Comparison of ENCODE assay signal across 9 mouse cellular contexts in the genomic region with DNA sequence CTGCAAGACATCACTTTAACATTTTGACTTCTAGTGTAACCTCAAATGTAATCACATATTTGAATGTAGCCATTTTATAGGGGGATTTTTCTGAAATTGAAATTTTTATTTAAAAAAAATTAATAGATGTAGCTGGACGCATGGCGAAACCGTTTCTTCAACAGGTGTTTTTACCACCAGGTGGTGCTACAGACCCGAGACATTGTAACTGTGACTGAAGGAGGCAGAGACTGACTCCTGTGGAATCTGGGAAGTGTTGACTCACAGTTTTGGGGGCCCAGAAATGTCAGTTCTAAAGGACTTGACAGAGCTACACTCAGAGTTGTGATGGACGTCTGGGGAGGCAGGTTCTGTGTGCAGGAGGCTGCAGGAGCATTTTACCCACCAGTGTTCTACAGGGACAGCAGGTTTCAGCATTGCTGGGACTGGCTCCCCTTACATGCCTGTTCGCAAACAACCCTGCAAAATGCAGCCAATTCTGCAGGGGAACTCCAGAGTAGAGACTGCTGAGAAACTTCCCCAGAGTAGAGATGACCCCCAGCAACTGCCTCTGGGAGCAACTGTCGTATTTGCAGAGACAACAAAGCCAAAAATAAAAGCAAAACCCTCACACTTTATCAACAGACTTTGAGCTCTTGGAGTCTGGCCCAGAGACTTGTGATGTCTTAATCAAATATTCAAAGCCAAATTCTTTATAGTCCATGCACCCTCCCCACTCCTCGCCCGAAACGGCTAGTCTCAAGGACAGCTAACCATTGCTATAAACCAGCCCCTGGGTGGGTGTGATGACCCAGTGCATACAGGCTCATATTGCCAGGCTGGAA. TPM values are rescaled to one million over a fixed set of nuclear protein-coding genes. Genes with fewer than 3 reads are reported as not detected.
DNase-seq lines count a peak whose midpoint lies in the region; ATAC-seq and TF ChIP-seq lines count a peak whose summit lies in the region.
"Had no signal": no experiment of that assay in that cellular context is flagged by ENCODE, and none has a peak within 500 bp of the region (broad histone marks: within the 10 kb centered on the region; RNA-seq: fewer than 3 reads in every experiment).

No protein-coding gene starts in this region.

- H3K27me3 ChIP-seq in CH12.LX (replicated peaks): no peaks in the 10 kb centered on the region
- H3K27me3 ChIP-seq in heart, postnatal 0 days (ENCODE audit: control insufficient read depth, insufficient read depth, low read length): no peaks in the 10 kb centered on the region
- no peaks in the 10 kb centered on the region for H3K27me3 ChIP-seq in liver, embryonic 14.5 days (ENCODE audit: control insufficient read depth, insufficient read depth, low read length)
- H3K27me3 ChIP-seq: embryonic facial prominence, embryonic 15.5 days had no signal

- H3K9ac ChIP-seq in CH12.LX (ENCODE audit: insufficient read depth, low read depth): no peak overlapping the region
- H3K9ac ChIP-seq in heart, postnatal 0 days (replicated peaks; ENCODE audit: low read depth, low read length): peak overlapping the region; percentile 0; the same call in 1 of the 2 replicates
- no peak overlapping the region for H3K9ac ChIP-seq in liver, embryonic 14.5 days (replicated peaks)
- H3K9ac ChIP-seq: embryonic facial prominence, embryonic 15.5 days had no signal

- H3K79me2 ChIP-seq in CH12.LX (replicated peaks; ENCODE audit: control insufficient read depth, extremely low read depth, insufficient read depth, poor library complexity, severe bottlenecking): no peaks in the 10 kb centered on the region

- no peak overlapping the region for H3K4me3 ChIP-seq in CH12.LX (replicated peaks in 1 of 3; ENCODE audit: low read depth in 2 of 3, low read length in 2 of 3, poor library complexity in 1 of 3)
- no peak overlapping the region for H3K4me3 ChIP-seq in heart, postnatal 0 days (ENCODE audit: low read depth, low read length)
- H3K4me3 ChIP-seq in liver, embryonic 14.5 days (ENCODE audit: insufficient read depth in 1 of 2, low read depth in 2 of 2, low read length in 2 of 2): no peak overlapping the region
- H3K4me3 ChIP-seq: embryonic facial prominence, embryonic 15.5 days had no signal

- peak; percentile 79 for ATAC-seq in heart, postnatal 0 days (ENCODE audit: insufficient read depth, low read depth)
- peak; percentile 56; the same call in 1 of the 2 replicates for ATAC-seq in liver, embryonic 14.5 days (ENCODE audit: insufficient read depth)

- in situ Hi-C loops in CH12.LX (cut with MboI; ENCODE audit: low pct_ligation_motif_present, low pct_unique_long_range_greater_than_20kb, low sequenced_read_pairs): no loop called here

- H3K4me2 ChIP-seq in CH12.LX (ENCODE audit: insufficient read depth, low read depth, poor library complexity, severe bottlenecking): no peak overlapping the region
- peak overlapping the region; percentile 6 for H3K4me2 ChIP-seq in heart, postnatal 0 days (ENCODE audit: low read depth, low read length)
- no peak overlapping the region; the same call in 1 of the 2 replicates for H3K4me2 ChIP-seq in liver, embryonic 14.5 days (ENCODE audit: low read depth)
- H3K4me2 ChIP-seq: embryonic facial prominence, embryonic 15.5 days had no signal

- H3K27ac ChIP-seq in CH12.LX (ENCODE audit: insufficient read depth, low read depth): no peak overlapping the region
- H3K27ac ChIP-seq in heart, postnatal 0 days (ENCODE audit: low read depth): peak overlapping the region; percentile 22; the same call in 1 of the 2 replicates
- no peak overlapping the region for H3K27ac ChIP-seq in liver, embryonic 14.5 days
- H3K27ac ChIP-seq: embryonic facial prominence, embryonic 15.5 days had no signal

- no peaks in the 10 kb centered on the region for H3K9me3 ChIP-seq in CH12.LX (replicated peaks; ENCODE audit: low read length)
- no peaks in the 10 kb centered on the region for H3K9me3 ChIP-seq in heart, postnatal 0 days (replicated peaks; ENCODE audit: control insufficient read depth, low read length)
- H3K9me3 ChIP-seq in liver, embryonic 14.5 days (ENCODE audit: control insufficient read depth, low read length): no peaks in the 10 kb centered on the region
- H3K9me3 ChIP-seq: embryonic facial prominence, embryonic 15.5 days had no signal

- WGBS in heart, postnatal 0 days: 21% methylated on average over 10 of the region's 10 CpGs
- WGBS in liver, embryonic 14.5 days (ENCODE audit: insufficient replicate concordance): 39% methylated on average over 10 of the region's 10 CpGs

- no peaks in the 10 kb centered on the region for H3K36me3 ChIP-seq in CH12.LX (replicated peaks in 1 of 2; ENCODE audit: control insufficient read depth in 1 of 2, insufficient read depth in 1 of 2, low read length in 1 of 2)
- H3K36me3 ChIP-seq in heart, postnatal 0 days (replicated peaks; ENCODE audit: control insufficient read depth, insufficient read depth, low read length): no peaks in the 10 kb centered on the region
- H3K36me3 ChIP-seq in liver, embryonic 14.5 days (replicated peaks; ENCODE audit: control insufficient read depth, insufficient read depth, low read depth): no peaks in the 10 kb centered on the region
- H3K36me3 ChIP-seq: embryonic facial prominence, embryonic 15.5 days had no signal

- H3K4me1 ChIP-seq in CH12.LX (ENCODE audit: control insufficient read depth in 1 of 2, insufficient read depth in 2 of 2): peaks cover 7 to 17% of the 10 kb centered on the region in 2 experiments; a peak in 3 of 4 replicates
- peaks cover 9% of the 10 kb centered on the region; the same call in 1 of the 2 replicates for H3K4me1 ChIP-seq in heart, postnatal 0 days (ENCODE audit: control insufficient read depth, insufficient read depth)
- peaks cover 4 to 10% of the 10 kb centered on the region in 2 experiments for H3K4me1 ChIP-seq in liver, embryonic 14.5 days (replicated peaks; ENCODE audit: control insufficient read depth in 2 of 2, insufficient read depth in 2 of 2, low read length in 1 of 2)
- H3K4me1 ChIP-seq: embryonic facial prominence, embryonic 15.5 days had no signal

- TF ChIP-seq POLR2A in CH12.LX (IDR thresholded peaks at IDR 0.05; ENCODE audit: low read depth, low read length): no peak

- DNase-seq in CH12.LX (ENCODE audit: extremely low read depth): peak; percentile 58
- peak; percentile 79 for DNase-seq in brain, adult 2 months (ENCODE audit: low read depth, low spot score)
- peak; percentile 62 for DNase-seq in fibroblast of lung, adult 2 months (ENCODE audit: low read depth)
- DNase-seq in heart, postnatal 0 days (ENCODE audit: low spot score): peak; percentile 74
- DNase-seq in kidney, postnatal 25 days: peak; percentile 68 to 87
- peak; percentile 52 to 55 (median 54) for DNase-seq in liver, embryonic 14.5 days (ENCODE audit: low read depth in 3 of 3, low spot score in 3 of 3)
- peak; percentile 54 for DNase-seq in ovary, postnatal 36 days (ENCODE audit: low spot score)
- DNase-seq in thymus, postnatal 10 days (ENCODE audit: low spot score in 2 of 2): peak; percentile 45 to 78

- peak; percentile 33 to 91; a peak in 2 of 4 replicates for TF ChIP-seq CTCF in CH12.LX (conservative IDR thresholded peaks at IDR 0.05 in 1 of 2, IDR thresholded peaks at IDR 0.05 in 1 of 2; ENCODE audit: low read depth in 2 of 2, low read length in 2 of 2)
- peak; percentile 81 for TF ChIP-seq CTCF in heart, postnatal 0 days (IDR thresholded peaks at IDR 0.05; ENCODE audit: low read depth)
- TF ChIP-seq CTCF in liver, embryonic 14.5 days (IDR thresholded peaks at IDR 0.05; ENCODE audit: low read depth): peak; percentile 81

- TF ChIP-seq EP300 in CH12.LX (IDR thresholded peaks at IDR 0.05; ENCODE audit: low read length): no peak
- no peak for TF ChIP-seq EP300 in heart, postnatal 0 days (IDR thresholded peaks at IDR 0.05; ENCODE audit: low read depth)
- TF ChIP-seq EP300 in liver, embryonic 14.5 days (IDR thresholded peaks at IDR 0.05; ENCODE audit: low read depth): no peak

- dilution Hi-C loops in CH12.LX (cut with MboI; ENCODE audit: extremely low pct_ligation_motif_present, extremely low pct_unique_long_range_greater_than_20kb, low sequenced_read_pairs): no loop called here

- peak; percentile 93 for TF ChIP-seq RAD21 in CH12.LX (IDR thresholded peaks at IDR 0.05; ENCODE audit: low read depth, low read length)

TF ChIP-seq in CH12.LX, 34 proteins besides CTCF, POLR2A, EP300 and RAD21 (continues in another document):
- no peak for TF ChIP-seq ZMIZ1 (IDR thresholded peaks at IDR 0.05; ENCODE audit: low read depth, low read length)
- no peak for TF ChIP-seq PAX5 (IDR thresholded peaks at IDR 0.05; ENCODE audit: low read length)
- no peak for TF ChIP-seq GABPA (IDR thresholded peaks at IDR 0.05; ENCODE audit: insufficient replicate concordance, low read depth, low read length)
- peak; percentile 55; the same call in 1 of the 2 replicates for TF ChIP-seq JUND (conservative IDR thresholded peaks at IDR 0.05; ENCODE audit: low read depth, low read length)
- TF ChIP-seq CHD2 (IDR thresholded peaks at IDR 0.05; ENCODE audit: low read length): no peak
- TF ChIP-seq NELFE (IDR thresholded peaks at IDR 0.05; ENCODE audit: low read depth, low read length): no peak

RNA-seq across cellular contexts. Expression of a gene that starts 4.5 kb away (rescaled TPM):
- total RNA-seq in CH12.LX (2012; rRNA removed): not detected in 2 replicates
- not detected in 2 replicates for total RNA-seq in CH12.LX (2014; rRNA removed)
- not detected in 2 replicates for polyA plus RNA-seq in CH12.LX (2012; ENCODE audit: insufficient read length, low read depth)
- not detected in 2 replicates for total RNA-seq in heart, postnatal 0 days (2014; rRNA removed; ENCODE audit: low replicate concordance)
- not detected in 2 replicates for polyA plus RNA-seq in heart, postnatal 0 days (2015; fragmentation: Nextera tagmentation; extraction: Ambion mirVana)
- polyA plus RNA-seq in liver, embryonic 14.5 days (2012; rRNA removed): not detected in 2 replicates
- polyA plus RNA-seq in liver, embryonic 14.5 days (2014; fragmentation: Nextera tagmentation; extraction: Ambion mirVana): not detected in 2 replicates
- polyA plus RNA-seq: embryonic facial prominence, embryonic 15.5 days had no signal

RNA-seq across cellular contexts. Expression of a gene that starts 30.5 kb away (rescaled TPM):
- total RNA-seq in CH12.LX (2012; rRNA removed) (5.0 and 5.2 TPM in 2 replicates), CH12.LX (2014; rRNA removed) (3.8 and 4.3 TPM in 2 replicates)
- polyA plus RNA-seq in CH12.LX (2012; ENCODE audit: insufficient read length, low read depth): 1.9 and 2.2 TPM in 2 replicates
- total RNA-seq in heart, postnatal 0 days (2014; rRNA removed; ENCODE audit: low replicate concordance): 28.2 TPM in 2 replicates
- polyA plus RNA-seq in heart, postnatal 0 days (2015; fragmentation: Nextera tagmentation; extraction: Ambion mirVana): 9.7 and 9.8 TPM in 2 replicates
- 15.2 and 17.9 TPM in 2 replicates for polyA plus RNA-seq in liver, embryonic 14.5 days (2012; rRNA removed)
- polyA plus RNA-seq in liver, embryonic 14.5 days (2014; fragmentation: Nextera tagmentation; extraction: Ambion mirVana): 14.2 and 16.8 TPM in 2 replicates

RNA-seq across cellular contexts. Expression of a gene that starts 49.8 kb away (rescaled TPM):
- total RNA-seq in CH12.LX (2012; rRNA removed): 6.8 and 8.0 TPM in 2 replicates
- total RNA-seq in CH12.LX (2014; rRNA removed): 8.5 and 9.0 TPM in 2 replicates
- 4.3 and 5.1 TPM in 2 replicates for polyA plus RNA-seq in CH12.LX (2012; ENCODE audit: insufficient read length, low read depth)
- 11.2 and 12.3 TPM in 2 replicates for total RNA-seq in heart, postnatal 0 days (2014; rRNA removed; ENCODE audit: low replicate concordance)
- 6.2 and 6.3 TPM in 2 replicates for polyA plus RNA-seq in heart, postnatal 0 days (2015; fragmentation: Nextera tagmentation; extraction: Ambion mirVana)
- polyA plus RNA-seq in liver, embryonic 14.5 days (2012; rRNA removed): 0.83 and 1.3 TPM in 2 replicates
- polyA plus RNA-seq in liver, embryonic 14.5 days (2014; fragmentation: Nextera tagmentation; extraction: Ambion mirVana): 1.4 and 1.5 TPM in 2 replicates
